Mouse (Mus musculus) left cerebral cortex, postnatal 14 days (tissue): ENCODE results near the gene Ebf3. TPM values are rescaled to one million over a fixed set of nuclear protein-coding genes. Genes with fewer than 3 reads are reported as not detected.

ENCODE experiments used
- DNase-seq, 2 experiments: peaks; one replicate each; pipeline ENCODE4 v3.0.0; 2021 to 2022; ENCODE audit warnings: low spot score in 2 of 2, mixed read lengths in 1 of 2
- intact Hi-C: fragments of 180-260 bp; cut with DNase I; formaldehyde crosslinking; loops from one replicate; pipeline ENCODE4 v1.15.1; 2025
- total RNA-seq, 2 experiments: library from RNA; stranded (reverse); gene quantifications; 2 replicates each; pipeline ENCODE4 v1.2.3; 2021

The Ebf3 gene
- total RNA-seq, 2 experiments from 2014 or later = 0.68 to 0.70 TPM

DNA sequence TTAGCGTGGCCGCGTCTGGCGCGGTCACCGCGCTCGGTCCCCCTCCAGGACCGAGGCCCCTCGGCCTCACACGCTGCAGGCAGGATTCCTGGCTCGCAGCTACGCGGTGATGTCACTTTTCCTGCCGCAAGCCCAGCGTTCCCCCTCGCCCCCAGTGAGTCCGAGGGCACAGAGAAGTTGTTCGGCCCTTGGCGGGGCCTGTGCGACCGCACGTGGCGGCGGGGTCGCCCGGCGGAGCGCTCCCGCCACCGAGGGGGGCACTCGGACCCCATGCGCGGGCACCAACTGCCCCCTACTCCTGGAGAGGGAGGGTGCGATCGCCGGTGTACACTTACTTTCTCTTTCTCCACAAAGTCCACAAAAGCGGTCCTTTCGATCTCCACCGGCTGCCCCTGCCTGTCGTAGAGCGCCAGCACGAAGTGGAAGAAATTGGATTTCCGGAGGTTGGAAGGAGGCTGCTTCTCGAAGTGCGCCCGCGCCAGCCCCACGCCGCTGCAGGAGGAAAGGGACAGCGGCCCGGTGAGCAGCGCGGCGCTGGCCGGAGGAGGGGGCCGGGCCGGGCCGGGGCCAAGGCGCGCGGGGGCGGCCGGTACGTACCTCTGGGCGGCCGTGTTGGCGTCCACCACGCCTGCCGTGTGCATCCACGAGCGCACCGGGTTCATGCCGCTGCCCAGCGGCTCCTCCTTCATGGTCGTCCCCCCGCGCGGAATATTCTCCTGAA lies 902 bp downstream of the Ebf3 start:
- no peak for DNase-seq
- intact Hi-C loops = loop anchor here (10.0 kb wide), 1 partner anchor 489 kb away; no protein-coding TSS in a partner anchor

GRCm38 (mm10) chr7:137312933-137313182 lies 1.4 kb downstream of the Ebf3 start:
- no peak for DNase-seq
- intact Hi-C loops = loop anchor here (10.0 kb wide), 1 partner anchor 488 kb away; no protein-coding TSS in a partner anchor

DNA sequence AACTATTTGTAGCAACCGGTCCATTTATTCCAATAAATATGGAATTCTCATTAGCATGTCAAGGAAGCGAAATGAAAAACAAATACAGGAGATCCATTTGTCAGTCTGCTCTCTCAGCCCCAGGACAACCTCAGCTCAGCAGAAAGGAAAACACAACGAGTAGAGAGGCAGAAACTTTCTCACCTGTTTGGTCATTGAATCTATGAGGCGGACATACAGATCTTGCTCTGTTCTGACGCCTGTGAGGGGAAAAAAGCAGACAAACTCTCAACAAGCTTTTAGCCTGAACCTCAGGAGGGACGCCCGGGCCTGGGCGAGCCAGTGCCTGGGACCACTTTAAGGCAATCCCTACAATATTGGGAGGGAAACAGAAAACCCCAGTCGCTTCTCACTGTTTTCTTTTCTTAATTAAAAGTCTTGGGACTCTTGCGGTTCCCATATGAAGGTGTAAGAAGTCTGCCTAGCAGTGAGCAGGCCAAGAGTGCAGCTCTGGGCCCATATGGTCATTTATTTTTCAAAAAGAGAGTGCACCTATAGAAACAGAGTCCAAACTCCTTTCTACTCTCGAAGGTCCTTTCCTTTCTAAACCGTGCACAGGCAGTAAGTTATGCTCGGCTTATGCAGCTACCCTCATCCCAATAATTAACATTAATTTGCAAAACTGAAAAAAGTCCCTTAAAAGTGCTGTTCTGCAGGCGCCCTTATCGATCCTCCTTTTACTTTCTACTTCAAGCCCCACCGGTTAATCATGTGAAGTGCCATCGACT lies 1.9 kb downstream of the Ebf3 start:
- DNase-seq = no peak
- intact Hi-C loops = loop anchor here (10.0 kb wide), 1 partner anchor 488 kb away; no protein-coding TSS in a partner anchor

GRCm38 (mm10) chr7:137311341-137312110 lies 2.7 kb downstream of the Ebf3 start:
- intact Hi-C loops = loop anchor here (10.0 kb wide), 1 partner anchor 487 kb away; no protein-coding TSS in a partner anchor
- DNase-seq = no peak

DNA sequence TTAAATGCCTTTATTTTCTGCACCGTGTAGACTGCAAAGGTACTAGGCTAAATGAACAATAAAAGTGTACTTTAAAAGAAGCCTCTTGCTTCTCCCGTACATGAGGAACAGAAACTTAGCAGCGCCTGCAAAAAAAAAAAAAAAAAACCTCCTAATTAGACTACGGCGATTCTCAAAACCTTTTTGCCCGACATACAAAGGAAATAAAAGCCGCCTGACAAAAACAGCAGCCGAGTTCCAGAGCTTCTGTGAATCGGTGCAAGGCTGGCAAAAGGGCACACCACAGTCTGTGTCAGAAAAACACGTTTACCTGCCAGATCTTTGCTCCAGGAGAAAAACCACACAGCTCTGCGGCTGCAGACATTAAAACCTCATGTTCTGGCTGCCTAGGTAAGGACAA lies 3.4 kb downstream of the Ebf3 start:
- intact Hi-C loops = loop anchor here (10.0 kb wide), 1 partner anchor 486 kb away; no protein-coding TSS in a partner anchor

DNA sequence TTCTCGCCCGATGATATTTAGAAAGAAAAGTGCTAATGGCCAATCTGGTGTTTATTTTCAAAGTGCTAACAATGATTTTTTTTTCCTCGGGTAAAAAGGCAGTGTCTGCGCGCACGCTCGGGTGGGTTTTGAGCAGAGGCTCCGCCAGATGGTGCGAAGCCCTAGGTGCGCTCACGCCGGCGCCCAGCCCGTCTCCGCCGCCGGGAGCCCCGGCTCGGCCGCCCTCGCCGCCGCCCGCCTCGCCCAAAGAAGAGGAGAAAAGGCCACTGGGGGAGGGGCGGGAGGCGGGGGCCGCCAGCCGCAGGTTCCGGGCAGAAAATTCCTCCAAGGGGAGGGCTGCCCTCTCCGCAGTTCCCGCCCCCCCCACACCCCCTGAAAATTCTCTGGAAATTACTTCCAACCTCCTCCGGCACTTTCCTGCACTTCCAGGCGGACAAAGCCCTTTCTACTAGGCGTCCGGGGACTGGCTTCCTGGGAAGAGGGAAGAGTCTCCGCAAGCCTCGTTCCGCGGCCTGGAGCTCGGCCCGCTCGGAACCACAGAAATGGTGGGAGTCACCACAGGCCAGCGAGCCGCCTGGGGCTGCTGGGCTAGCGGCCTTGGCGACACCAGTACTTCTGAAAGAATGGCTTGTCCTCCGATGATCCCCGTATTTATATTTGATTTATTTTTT lies 4.0 kb downstream of the Ebf3 start:
- intact Hi-C loops = loop anchor here (10.0 kb wide), 1 partner anchor 485 kb away; no protein-coding TSS in a partner anchor
- DNase-seq = no peak

More for the DNA sequence above, 3.4 kb downstream of the Ebf3 start:
- DNase-seq = no peak

DNA sequence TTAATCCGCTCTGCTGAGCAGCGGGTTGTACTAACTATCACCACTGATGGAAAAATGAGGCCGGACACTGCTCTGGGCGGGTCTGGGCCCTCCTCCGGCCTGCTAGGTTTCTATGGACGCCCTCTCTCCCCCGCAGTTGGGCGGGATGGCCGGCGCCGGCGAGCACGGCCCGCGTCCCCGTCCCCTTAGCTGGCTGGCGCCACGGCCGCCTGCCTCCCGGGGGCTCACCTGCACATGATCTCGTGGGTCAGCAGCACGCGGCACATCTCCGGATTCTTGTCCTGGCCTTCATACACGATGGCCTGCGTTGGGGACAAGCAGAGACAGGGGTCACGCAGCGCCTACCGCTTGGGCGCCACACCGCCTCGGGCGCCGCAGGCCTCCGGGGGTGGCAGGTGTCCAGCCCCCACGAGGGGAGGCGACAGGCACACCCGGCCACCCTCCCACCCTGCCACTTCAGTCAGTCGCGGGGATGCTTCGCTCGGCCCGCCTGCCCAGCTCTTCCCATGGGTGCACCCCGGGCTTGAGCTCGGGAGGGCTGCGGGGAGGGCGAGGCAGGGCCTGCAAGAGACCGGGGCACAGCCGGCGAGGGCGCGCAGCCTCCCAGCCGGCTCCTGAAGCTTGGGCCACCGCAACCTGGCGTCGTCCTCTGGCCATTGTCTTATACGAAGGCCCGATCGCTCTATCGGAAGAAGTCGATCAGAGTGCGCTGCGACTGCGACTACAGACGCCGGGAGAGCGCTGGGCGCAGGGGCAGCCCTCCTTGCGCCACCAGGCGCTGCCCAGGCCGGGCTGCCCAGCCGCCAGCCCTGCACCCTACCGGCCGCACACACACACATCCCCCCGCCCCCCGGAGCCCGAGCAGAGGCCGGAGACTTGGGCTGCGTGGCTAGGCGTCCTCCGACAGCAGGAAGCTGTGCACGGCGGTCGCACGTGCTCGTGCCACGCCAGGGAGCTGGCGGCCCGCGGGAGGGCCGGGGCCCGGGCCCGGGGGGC lies 4.9 kb downstream of the Ebf3 start:
- intact Hi-C loops = loop anchor here (5.0 to 10.0 kb wide), 2 partner anchors 77 to 485 kb away; no protein-coding TSS in a partner anchor

GRCm38 (mm10) chr7:137308061-137309060 lies 5.9 kb downstream of the Ebf3 start:
- intact Hi-C loops = loop anchor here (5.0 kb wide), 1 partner anchor 76 kb away; no protein-coding TSS in a partner anchor
- DNase-seq = no peak

More for the DNA sequence above, 4.9 kb downstream of the Ebf3 start:
- no peak for DNase-seq

DNA sequence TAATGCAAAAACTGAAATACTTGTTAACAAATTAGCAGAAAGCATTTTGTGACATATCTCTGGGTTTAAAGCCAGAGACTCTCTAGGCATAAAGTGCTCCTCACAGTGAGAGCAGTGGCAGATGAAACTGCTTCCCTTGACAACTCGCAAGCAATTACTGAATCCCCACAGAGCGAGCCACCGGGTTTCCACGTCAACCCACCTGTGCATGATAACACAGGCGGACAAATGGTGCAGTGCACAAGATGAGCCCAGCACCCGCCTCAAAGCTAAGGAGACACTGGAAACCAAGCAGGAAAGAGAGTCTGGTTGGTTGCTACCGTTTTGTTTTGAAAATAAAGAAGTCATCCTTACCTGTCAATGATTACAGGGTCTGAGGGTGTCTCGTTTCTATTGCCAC lies 7.1 kb downstream of the Ebf3 start:
- DNase-seq = no peak
- intact Hi-C loops = loop anchor here (5.0 kb wide), 1 partner anchor 75 kb away; no protein-coding TSS in a partner anchor

DNA sequence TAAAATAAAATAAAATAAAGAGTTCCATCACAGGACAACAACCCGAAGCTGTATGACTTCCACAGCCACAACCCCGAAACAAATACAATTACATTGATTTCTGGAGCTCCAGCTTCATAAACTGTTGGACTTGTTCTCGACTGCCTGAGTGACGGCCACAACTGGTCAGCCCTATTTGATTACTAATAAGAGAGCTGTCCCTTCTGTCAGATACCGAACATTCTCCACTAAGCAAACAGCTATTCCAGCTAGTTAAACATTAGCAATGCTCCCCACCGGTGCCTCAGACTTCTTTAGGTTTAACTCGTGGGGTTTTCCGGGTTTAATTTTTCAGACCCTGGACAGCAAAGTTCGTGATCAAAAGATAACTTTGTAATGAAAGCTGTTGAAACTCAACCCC lies 8.1 kb downstream of the Ebf3 start:
- intact Hi-C loops = loop anchor here (5.0 kb wide), 1 partner anchor 74 kb away; no protein-coding TSS in a partner anchor
- DNase-seq = no peak

- no peak for DNase-seq
- intact Hi-C loops = no loop called here
These were observed 10.5 kb downstream of the Ebf3 start for GRCm38 (mm10) chr7:137303776-137304171.

GRCm38 (mm10) chr7:137302961-137303775 lies 11.1 kb downstream of the Ebf3 start:
- intact Hi-C loops = no loop called here
- DNase-seq = no peak

GRCm38 (mm10) chr7:137302161-137302560 lies 12.1 kb downstream of the Ebf3 start:
- intact Hi-C loops = no loop called here
- DNase-seq = no peak

DNA sequence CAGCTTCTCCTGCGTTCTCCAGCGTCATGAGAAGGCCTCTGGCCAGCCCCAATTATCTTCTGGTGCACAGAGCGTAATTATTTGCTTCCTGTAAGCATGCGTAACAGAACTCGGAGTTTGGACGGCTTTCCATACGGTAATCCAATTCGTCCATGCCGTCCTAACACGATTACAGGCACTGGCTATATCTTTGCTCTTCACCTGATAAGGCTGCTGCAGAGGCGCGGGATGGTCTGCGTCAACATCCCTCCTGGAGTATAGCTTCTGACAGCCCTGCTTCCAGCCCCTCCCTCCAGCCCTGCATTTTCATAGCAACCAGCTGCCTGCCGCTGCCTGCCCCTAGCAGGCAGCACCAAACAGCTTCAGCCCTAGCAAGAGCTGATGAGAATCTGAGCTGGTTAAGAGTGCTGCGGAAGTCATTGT lies 12.9 kb downstream of the Ebf3 start:
- intact Hi-C loops = no loop called here
- DNase-seq = no peak

GRCm38 (mm10) chr7:137300826-137301225 lies 13.4 kb downstream of the Ebf3 start:
- intact Hi-C loops = no loop called here
- no peak for DNase-seq

- DNase-seq = no peak
- intact Hi-C loops = no loop called here
These were observed 14.1 kb downstream of the Ebf3 start for GRCm38 (mm10) chr7:137300169-137300568.
